Mouse (Mus musculus): Measurements from ENCODE around the gene Orc3.
A peak's percentile ranks its signal among the peaks of the same experiment; 100 is the strongest.

The Orc3 gene

GRCm38 (mm10) chr4:34614630-34615094, at the start of gene Orc3, which contains the start of gene Rars2:
Gene Orc3 (minus strand): TSS chr4:34614944.
Gene Rars2 (plus strand): TSS chr4:34614957.
- peak; percentile 84 for DNase-seq (ENCODE audit: low read depth, low spot score)

DNA sequence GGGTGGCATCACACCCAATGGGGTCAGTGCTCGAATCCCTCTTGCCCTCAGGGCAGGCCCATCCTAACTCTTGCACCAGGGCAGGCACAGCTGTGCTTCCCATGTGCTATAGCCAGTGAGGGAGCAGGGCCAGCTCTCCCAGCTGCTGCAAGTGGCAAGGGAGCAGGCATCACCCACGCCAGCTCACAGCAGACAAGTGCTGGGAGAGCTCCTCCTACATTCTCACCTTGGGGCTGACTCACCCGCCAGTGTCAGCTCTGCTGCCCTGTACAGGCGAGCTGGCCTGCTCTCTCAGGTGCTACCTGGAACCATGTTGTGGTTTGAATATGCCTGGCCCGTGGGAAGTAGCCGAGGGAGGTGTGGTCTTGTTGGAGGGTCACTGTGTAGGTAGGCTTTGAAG, 47.2 kb upstream of the Orc3 start:
- no peak for DNase-seq (ENCODE audit: low read depth, low spot score)

DNA sequence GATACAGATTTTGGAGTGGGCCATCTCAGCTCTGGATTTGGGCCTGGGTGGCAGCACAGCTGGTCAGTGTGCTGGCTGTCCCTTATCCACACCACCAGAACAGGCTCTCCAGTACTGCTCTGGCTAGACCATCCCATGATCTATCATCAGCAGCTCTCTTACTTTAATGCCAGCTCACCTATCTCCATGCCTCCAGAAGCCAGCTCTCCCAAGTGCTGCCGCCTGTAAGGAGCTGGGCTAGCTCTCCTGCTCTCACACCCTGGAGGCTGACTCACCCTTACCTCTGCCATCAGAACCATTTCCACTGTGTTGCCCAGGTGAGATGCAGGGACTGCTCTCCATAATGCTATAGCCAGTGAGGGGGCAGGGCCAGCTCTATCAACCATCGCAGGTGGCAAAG, 46.8 kb upstream of the Orc3 start:
- DNase-seq (ENCODE audit: low read depth, low spot score) = no peak

DNA sequence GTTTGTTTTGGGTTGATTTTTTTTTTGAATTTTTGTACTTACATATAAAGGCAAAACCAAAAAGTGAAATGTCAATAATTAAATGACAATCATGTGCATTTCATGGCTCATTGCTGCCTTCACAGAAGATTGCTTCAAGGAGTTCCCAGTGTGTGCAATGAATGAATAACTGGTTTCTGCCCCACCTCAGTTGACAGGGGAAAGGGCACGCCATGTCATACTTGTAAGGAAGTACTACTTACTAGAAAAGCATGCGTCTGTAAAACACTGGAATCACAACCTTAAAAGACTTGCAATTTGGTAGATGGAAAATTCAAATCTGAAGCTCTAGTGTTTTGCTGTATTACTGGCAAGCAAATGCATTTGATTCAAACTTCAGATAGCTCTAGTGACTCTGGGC, 44.3 kb upstream of the Orc3 start:
- no peak for DNase-seq (ENCODE audit: low read depth, low spot score)

- no peak for DNase-seq (ENCODE audit: low read depth, low spot score)
Measured at GRCm38 (mm10) chr4:34656101-34656500, 41.4 kb upstream of the Orc3 start.

- DNase-seq (ENCODE audit: low read depth, low spot score) = no peak
Measured at GRCm38 (mm10) chr4:34653179-34653578, 38.4 kb upstream of the Orc3 start.

DNA sequence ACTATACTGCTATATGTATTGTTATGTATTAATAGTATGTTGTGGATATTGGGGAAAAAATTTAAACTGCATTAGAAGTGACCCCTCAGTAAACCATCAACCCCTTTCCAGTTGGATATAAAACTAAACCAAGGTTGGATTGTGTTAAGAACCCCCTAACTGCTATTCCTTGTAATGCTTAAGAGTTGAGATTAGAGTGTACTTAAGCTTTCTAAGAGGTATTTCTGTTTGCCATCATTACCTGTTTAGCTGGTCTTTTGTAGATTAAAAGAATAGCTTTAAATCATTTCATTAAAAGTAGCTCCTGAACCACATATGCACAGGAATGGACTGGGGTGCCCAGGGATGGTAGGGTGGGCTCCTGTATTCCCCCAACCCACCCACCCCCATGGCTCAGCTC, 30.0 kb upstream of the Orc3 start:
- DNase-seq (ENCODE audit: low read depth, low spot score) = no peak

DNA sequence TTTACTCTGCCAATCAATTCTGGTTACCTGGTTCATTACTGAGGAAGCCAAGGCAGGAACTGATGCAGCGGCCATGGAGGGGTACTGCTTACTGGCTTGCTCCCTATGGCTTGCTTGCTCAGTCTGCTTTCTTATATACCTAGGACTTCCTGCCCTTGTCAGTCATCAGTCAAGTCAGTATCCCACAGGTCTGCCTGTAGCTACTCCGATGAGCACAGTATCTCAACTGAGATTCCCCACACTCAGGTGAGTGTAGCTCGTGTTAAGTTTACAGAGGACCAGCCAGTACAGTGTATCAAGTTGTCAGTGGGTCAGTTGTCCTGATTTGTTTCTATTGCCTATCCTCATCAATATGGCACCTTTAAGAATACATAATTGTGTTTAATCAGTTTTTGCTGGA, 26.0 kb upstream of the Orc3 start:
- DNase-seq (ENCODE audit: low read depth, low spot score) = no peak

GRCm38 (mm10) chr4:34639745-34640364, 25.1 kb upstream of the Orc3 start:
- no peak for DNase-seq (ENCODE audit: low read depth, low spot score)

GRCm38 (mm10) chr4:34637851-34638250, 23.1 kb upstream of the Orc3 start:
- DNase-seq (ENCODE audit: low read depth, low spot score) = no peak

GRCm38 (mm10) chr4:34637386-34637785, 22.6 kb upstream of the Orc3 start:
- DNase-seq (ENCODE audit: low read depth, low spot score) = no peak

GRCm38 (mm10) chr4:34636036-34636435, 21.3 kb upstream of the Orc3 start:
- no peak for DNase-seq (ENCODE audit: low read depth, low spot score)

DNA sequence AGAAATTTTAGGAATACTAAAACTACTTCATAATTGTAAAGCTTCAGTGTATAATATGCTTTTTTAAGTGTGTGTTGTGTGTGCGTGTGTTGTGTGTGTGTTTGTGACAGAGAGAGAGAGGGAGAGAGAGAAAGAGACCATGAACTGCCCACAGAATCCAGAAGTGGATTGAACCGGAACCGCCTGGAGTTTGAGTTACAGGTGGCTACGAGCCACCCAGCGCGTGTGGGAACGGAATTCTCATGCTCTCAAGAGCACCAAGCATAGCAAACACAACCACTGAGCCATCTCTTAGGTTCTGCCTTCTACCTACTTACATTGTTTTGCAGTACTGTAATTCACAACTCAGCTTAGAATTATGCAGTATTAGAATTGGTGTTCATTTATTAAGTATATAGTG, 19.4 kb upstream of the Orc3 start:
- no peak for DNase-seq (ENCODE audit: low read depth, low spot score)

DNA sequence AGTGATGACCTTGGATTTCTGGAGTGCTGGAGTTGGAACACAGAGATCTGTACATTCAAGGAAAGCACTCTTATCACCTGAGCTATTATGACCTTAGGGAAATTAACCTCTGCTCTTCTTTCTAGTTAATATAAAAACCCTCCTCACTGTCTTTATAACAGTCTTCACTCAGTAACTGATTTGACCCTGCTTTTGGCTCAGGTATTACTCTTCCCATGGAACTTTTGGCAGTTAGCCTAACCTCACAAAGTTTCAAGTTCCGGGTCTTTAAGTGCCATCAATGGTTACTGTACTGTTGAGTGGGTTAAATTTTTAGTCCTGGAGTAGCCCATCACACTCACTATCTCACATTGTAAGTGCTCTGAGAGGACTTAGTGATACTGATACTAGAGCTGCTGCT, 15.2 kb upstream of the Orc3 start:
- no peak for DNase-seq (ENCODE audit: low read depth, low spot score)

GRCm38 (mm10) chr4:34626401-34626800, 11.7 kb upstream of the Orc3 start:
- DNase-seq (ENCODE audit: low read depth, low spot score) = no peak

DNA sequence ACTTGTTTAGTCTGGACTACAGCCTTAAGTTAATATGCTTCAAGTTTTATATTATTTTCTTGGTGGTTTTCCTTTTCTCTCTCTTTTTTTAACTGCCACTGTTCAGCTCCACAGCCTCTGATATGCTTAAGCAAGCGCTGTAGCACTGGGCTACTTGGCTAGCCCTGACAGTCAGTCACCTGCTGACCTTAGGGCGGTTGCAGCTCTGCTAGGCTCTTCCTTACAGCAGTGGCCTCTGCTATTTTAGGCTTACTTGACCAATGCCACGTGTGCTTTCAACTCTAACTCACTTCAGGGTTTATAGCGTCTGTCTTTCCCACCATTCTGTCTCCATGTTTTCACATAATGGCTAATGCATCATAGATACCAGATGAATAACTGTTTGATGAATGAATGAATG, 10.8 kb upstream of the Orc3 start:
- DNase-seq (ENCODE audit: low read depth, low spot score) = peak; percentile 51

DNA sequence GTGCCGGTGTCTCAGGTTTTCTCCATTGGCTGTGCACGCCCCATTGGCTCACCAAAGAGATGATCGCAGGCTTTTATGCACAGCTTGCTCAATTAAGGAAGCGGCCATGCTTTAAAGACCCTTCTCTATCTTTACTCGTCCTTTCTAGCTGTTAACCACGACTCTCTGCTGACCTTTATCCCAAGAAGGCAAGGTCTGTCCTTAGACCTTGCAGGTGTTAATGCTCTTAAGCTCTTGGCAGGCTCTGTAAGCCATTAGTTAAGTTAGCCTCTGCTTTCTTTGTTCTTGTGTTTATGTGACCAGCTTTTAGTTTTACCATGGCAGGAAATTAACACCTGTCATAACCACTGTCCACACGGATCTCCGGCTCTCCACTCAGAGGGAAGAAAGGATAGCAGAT, 1.4 kb upstream of the Orc3 start:
- no peak for DNase-seq (ENCODE audit: low read depth, low spot score)

- DNase-seq (ENCODE audit: low read depth, low spot score) = no peak
Measured at GRCm38 (mm10) chr4:34615303-34615702, 559 bp upstream of the Orc3 start.

- peak; percentile 7 for DNase-seq (ENCODE audit: low read depth, low spot score)
Measured at GRCm38 (mm10) chr4:34613571-34614145, 1.1 kb downstream of the Orc3 start.

DNA sequence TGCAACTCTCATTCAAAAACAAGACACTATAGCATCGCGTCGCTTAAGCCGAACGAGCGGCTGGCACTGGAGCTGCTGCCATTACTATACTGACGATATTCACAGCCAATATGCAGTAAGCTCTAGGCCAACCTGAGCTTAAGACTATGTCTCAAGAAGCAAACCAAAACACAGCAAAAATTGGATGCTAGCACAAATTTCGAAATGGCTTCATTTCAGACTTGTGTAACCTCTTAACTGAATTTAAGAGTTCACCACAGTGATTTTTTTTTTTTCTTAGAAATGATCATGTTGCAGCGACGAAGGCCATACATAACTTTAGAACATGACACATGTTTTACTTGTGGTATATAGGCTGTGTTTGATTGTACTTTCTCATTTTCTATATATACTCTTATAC, 8.1 kb downstream of the Orc3 start:
- DNase-seq (ENCODE audit: low read depth, low spot score) = no peak

- no peak for DNase-seq (ENCODE audit: low read depth, low spot score)
Measured at GRCm38 (mm10) chr4:34603123-34603522, 11.6 kb downstream of the Orc3 start.

GRCm38 (mm10) chr4:34584871-34585607, 29.7 kb downstream of the Orc3 start:
- DNase-seq (ENCODE audit: low read depth, low spot score) = no peak

GRCm38 (mm10) chr4:34583427-34583826, 31.3 kb downstream of the Orc3 start:
- no peak for DNase-seq (ENCODE audit: low read depth, low spot score)

Measured in skeletal muscle tissue, adult 2 months (tissue).